Mouse (Mus musculus): ENCODE data around the gene Krt27.
A peak's percentile ranks its signal among the peaks of the same experiment; 100 is the strongest.

Gene Krt27

DNA sequence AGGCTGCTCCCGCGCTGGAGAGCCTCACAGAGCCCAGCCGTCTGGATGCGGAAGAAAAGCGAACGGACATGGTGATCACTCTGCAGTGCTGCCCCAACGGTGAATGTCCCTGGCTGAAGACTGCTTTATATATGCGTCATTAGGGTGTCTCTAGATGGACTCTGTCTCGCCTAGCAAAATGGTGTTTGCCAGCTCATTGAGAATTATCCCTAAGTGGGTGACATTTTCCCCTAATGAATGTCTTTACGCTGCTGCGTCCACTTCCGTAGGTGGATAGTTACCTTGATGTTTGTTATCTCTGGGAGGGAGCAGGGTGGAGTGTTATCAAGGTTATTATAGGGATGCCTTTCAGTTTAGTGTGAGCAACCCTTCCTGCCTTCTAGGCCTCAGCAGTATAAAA is at the start of gene Krt27:
Krt27 (minus strand) TSS at position 101 of the 400 bp plus-strand sequence.
- no peak for DNase-seq

DNA sequence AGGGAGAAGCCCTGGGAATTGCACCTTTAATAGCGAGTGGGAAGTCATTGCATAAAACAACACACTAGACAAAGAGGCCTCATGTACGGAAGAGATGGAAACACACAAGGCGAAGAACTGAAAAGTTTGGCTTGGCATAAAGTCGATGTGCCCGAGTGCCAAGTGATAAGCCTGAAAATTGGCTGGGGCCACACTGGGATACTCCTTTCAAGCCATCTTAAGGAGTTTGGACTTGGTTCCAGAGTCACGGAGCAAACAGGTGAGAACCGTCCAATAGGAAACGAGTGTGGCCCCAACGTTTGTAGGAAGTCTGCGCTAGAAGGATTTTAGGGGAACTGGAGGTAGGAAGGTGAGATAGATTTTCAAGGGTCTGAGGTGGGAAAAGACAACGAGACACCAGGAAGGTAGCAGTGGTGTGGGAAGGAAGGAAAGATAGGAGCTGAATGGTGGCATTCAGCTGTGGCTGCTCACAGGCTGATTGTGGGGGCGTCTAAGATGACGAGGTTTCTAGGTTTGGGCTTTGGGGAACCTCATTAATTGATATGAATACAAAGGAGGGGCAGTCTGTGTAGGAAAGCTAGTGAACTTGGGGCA is 49.1 kb upstream of the Krt27 start:
- DNase-seq, result no peak

- DNase-seq, result no peak
Measured at GRCm38 (mm10) chr11:99398832-99399231, 47.9 kb upstream of the Krt27 start.

- DNase-seq, result no peak
Measured at GRCm38 (mm10) chr11:99398084-99398483, 47.2 kb upstream of the Krt27 start.

GRCm38 (mm10) chr11:99396661-99397060 is 45.8 kb upstream of the Krt27 start:
- no peak for DNase-seq

- no peak for DNase-seq
Measured at GRCm38 (mm10) chr11:99396034-99396433, 45.1 kb upstream of the Krt27 start.

DNA sequence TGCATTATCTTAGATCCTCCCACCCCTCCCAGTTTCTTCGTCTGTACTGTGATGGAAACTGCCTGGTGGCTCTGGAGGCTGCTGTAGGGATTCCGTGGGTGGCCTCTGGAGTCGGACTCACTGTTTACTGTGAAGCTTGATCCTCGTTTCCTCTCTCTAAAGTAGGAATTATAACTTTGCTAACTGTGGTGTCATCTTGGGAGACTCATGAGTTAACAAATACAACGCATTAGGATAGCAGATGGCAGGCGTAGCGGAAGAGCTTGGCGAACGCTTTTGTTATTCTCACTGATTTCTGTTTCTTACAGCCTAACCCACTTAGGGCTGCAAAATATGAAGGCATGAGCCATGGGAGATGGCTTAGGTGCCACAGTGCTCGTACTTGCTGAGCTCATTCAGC is 41.6 kb upstream of the Krt27 start:
- DNase-seq, result no peak

GRCm38 (mm10) chr11:99391375-99391774 is 40.5 kb upstream of the Krt27 start:
- no peak for DNase-seq

DNA sequence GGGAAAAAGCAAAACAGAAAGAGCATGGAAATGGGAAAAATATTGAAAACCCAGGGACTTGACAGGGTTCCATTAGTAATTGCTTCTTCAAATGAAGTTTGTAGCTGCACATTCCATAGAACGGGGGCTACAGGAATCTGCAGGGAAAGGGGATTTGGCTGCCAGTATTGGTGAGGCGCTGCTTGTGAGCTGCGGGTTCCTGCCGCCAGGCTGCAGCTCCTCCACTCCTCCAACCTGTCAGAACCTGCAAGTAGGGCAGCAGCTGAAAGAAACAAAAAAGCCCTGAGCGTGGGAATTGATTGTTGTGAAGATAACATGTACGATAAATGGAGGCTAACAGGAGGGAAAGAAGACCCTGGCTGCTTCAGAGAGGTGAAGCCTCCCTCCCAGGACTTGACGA is 40.0 kb upstream of the Krt27 start:
- DNase-seq, result no peak

DNA sequence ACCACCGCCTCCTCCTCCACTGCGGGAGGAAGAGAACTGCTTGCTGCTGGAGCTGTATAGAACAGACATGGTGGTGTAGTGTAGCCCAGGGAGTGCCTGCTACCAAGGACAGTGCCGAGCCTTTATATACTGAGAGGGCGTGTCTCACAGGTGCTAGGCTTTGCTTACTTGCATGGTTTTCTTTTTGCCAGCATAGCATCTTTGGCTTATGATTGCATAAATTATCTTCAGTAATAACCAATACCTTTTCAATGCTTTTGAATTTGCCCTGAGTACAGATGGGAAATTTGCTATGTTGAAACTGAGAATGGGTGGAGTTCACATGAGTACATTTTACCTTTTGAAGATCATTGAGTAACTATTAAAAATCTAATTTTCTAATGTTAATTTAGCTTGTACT is 38.4 kb upstream of the Krt27 start, which contains the start of gene Krt10:
Krt10 (minus strand) TSS at position 101 of the 400 bp plus-strand sequence.
- DNase-seq, result no peak

DNA sequence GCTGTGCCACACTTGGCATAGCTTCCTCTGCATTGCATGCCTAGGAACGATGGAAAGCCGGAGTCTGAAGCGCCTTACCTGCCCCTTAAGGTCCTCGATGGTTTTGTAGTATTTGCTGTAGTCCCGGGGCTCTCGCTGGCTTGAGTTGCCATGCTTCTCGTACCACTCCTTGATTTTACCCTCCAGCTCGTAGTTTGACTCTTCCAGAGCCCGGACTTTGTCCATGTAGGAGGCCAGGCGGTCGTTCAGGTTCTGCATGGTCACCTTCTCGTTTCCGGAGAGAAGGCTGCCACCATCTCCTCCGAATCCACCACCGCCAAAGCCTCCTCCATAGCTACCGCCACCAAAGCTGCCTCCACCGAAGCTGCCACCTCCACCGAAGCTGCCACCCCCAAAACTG is 37.8 kb upstream of the Krt27 start:
- DNase-seq, result peak in 1 of 2 experiments; percentile 41

GRCm38 (mm10) chr11:99385813-99386721 is 35.2 kb upstream of the Krt27 start:
- peak; percentile 93 to 94 for DNase-seq

- DNase-seq, result peak; percentile 53 to 73
Measured at GRCm38 (mm10) chr11:99379568-99379967, 28.7 kb upstream of the Krt27 start.

GRCm38 (mm10) chr11:99374803-99375202 is 23.9 kb upstream of the Krt27 start, which contains the start of gene Krt28:
Gene Krt28, minus strand, starts transcription at chr11:99374903.
- DNase-seq, result no peak

- DNase-seq, result no peak
Measured at GRCm38 (mm10) chr11:99369853-99370451, 19.0 kb upstream of the Krt27 start.

- no peak for DNase-seq
Measured at GRCm38 (mm10) chr11:99369229-99369628, 18.3 kb upstream of the Krt27 start.

GRCm38 (mm10) chr11:99366791-99367190 is 15.9 kb upstream of the Krt27 start:
- peak in 1 of 2 experiments; percentile 41 for DNase-seq

DNA sequence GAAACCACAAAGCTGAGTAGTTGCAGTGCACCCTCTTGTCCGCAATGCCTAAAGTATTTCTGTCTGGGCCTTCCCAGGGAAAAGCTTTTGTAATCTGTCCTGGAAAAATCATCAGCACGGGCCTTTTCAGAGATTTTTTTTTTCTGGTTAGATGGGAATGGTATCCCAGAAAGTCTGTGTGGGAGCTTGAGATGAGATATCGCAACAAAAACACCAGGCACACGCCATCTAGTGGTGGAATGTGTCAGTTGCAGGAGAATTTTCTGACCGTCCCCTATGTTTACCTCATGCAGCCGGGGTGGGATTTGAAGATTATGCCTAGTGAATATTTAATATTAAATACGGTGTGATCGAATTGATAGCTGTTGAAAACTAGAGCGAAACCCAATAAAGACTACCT is 13.5 kb upstream of the Krt27 start:
- DNase-seq, result no peak

- DNase-seq, result no peak
Measured at GRCm38 (mm10) chr11:99361423-99361822, 10.5 kb upstream of the Krt27 start.

DNA sequence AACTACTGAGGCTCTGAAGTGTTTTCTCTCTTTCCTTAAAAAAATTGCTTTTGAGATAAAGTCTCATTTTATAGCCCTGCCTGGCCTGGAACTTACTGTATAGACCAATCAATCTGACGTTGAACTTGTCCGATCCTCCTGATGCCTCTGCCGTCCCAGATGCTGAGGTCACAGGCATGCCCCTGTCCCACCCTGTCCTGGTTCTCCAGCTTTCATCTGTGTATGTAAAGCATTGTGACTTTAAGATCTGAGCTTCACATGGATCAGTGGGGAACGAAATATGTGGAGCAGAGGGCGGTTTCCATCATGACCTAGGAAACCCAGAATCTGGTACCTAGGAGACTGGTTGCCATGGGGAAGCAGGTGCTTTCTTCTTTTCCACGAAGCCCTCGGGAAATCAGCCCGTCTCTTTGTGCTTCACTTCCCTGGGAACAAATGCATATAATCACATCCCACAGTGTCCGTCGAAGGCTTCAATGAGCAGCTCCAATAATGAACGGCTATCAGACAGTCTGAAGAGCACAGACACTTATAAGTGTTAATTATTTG is 11.5 kb downstream of the Krt27 start:
- no peak for DNase-seq

DNA sequence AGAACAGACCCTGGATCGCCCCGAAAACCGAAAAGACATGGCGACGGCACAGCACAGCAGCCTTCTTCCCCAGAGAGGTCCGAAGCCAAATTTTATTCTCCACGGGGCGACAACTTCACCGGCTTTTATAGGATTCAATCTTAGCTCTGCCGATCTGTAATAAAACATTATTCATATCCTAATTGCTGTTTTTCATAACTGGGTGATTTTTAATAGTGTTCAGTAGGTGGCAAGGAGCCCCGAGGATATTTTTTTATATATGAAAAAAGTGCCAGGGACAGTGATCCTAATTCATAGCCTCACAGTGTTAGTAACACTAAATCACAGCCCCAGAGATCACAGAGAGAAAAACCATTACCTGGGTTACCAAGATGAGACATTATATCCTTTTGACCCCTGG is 13.0 kb downstream of the Krt27 start, which contains the start of gene Krt26:
Krt26 (minus strand) TSS at position 101 of the 400 bp plus-strand sequence.
- no peak for DNase-seq

GRCm38 (mm10) chr11:99333426-99333825 is 17.5 kb downstream of the Krt27 start:
- DNase-seq, result no peak

GRCm38 (mm10) chr11:99329655-99330054 is 21.2 kb downstream of the Krt27 start:
- no peak for DNase-seq

Measured in kidney, adult 8-10 months (tissue).